Mouse (Mus musculus): ENCODE measurements around the gene Ube2i. TPM values are rescaled to one million over a fixed set of nuclear protein-coding genes. Genes with fewer than 3 reads are reported as not detected.
A peak's percentile ranks its signal among the peaks of the same experiment; 100 is the strongest.
"Not testable (repeated sequence)": the region's sequence is repeated elsewhere in the genome, so short reads cannot be mapped to it uniquely, and the experiment has no call there.

The Ube2i gene
- polyA plus RNA-seq, 1 experiment from 2014 or later: 358 TPM

DNA sequence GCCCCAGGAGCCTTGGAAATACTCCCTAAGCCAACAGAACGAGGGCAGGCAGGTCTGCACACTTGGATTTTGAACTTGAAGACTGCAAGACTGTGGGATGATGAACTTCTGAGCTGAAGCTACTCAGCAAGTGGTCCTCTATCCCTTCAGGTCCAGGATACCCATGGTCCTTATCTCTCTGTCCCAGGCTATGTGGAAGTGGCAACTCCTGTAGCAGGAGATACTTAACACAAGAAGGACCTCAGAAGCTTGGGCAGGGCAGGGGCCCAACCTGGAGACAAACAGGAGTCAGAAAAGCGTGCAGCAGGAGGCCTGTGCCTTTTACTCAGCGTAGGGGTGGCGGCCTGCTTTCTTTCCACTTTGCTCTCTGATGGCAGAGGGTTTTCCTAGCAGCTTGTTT is 48.8 kb downstream of the Ube2i start:
- no peak overlapping the region for H3K27ac ChIP-seq (ENCODE audit: low read length)
- H3K9me3 ChIP-seq (replicated peaks; ENCODE audit: control insufficient read depth, low read length): no peaks in the 10 kb centered on the region
- WGBS: 84% methylated on average over 4 of the region's 4 CpGs
- H3K4me2 ChIP-seq (ENCODE audit: low read depth, low read length): no peak overlapping the region
- ATAC-seq (replicated peaks; ENCODE audit: extremely low read depth, insufficient read depth, low FRiP score): no peak
- H3K27me3 ChIP-seq (ENCODE audit: control insufficient read depth, insufficient read depth, low read length): no peaks in the 10 kb centered on the region
- no peak overlapping the region for H3K4me3 ChIP-seq (ENCODE audit: low read length)
- peaks cover 10% of the 10 kb centered on the region for H3K36me3 ChIP-seq (ENCODE audit: control insufficient read depth, insufficient read depth)
- 0 out of 2 replicates have a peak, but pooled peaks cover 3% of the 10 kb centered on the region for H3K4me1 ChIP-seq (ENCODE audit: control insufficient read depth, insufficient read depth, low read length)
- H3K9ac ChIP-seq (ENCODE audit: low read length): no peak overlapping the region

DNA sequence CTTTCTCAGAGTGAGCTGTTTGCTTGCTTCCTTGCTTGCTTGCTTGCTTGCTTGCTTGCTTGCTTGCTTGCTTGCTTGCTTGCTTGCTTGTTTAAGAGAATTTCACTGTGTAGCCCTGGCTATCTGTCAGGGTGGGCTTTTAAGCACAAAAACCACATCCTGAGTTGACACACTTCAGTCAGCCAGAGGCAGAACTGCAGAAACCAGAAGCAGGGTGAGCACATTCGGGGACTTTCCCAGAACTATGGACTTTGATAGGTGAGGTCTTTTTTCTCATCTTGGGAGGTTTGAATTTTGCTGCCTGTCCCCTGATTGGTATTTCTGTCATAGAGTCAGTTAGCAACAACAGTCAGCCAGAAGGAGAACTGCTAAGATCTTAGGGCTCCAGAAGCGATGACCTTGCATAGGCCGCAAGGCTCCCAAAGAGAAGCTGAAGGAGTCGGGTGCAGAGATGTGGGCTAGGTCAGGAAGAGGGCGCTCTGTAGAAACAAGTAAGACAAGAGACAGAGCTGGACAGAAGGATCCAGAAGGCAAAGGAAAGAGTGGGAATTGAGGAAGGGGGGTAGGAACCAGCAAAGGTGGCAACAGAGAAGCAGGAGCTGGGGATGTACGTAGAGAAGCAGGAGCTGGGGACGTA is 49.7 kb downstream of the Ube2i start:
- Histone ChIP-seq H3K4me3 (ENCODE audit: low read length) (no peak overlapping the region), H3K36me3 (ENCODE audit: control insufficient read depth, insufficient read depth) (peaks cover 6% of the 10 kb centered on the region; the same call in 1 of the 2 replicates), H3K27ac (ENCODE audit: low read length) (peak overlapping the region; percentile 67), H3K27me3 (ENCODE audit: control insufficient read depth, insufficient read depth, low read length) (no peaks in the 10 kb centered on the region), H3K9me3 (replicated peaks; ENCODE audit: control insufficient read depth, low read length) (no peaks in the 10 kb centered on the region), H3K4me2 (ENCODE audit: low read depth, low read length) (no peak overlapping the region; the same call in 1 of the 2 replicates), H3K4me1 (ENCODE audit: control insufficient read depth, insufficient read depth, low read length) (0 out of 2 replicates have a peak, but pooled peaks cover 3% of the 10 kb centered on the region), H3K9ac (ENCODE audit: low read length) (no peak overlapping the region)
- 82% methylated on average over 7 of the region's 7 CpGs for WGBS
- no peak for ATAC-seq (replicated peaks; ENCODE audit: extremely low read depth, insufficient read depth, low FRiP score)

DNA sequence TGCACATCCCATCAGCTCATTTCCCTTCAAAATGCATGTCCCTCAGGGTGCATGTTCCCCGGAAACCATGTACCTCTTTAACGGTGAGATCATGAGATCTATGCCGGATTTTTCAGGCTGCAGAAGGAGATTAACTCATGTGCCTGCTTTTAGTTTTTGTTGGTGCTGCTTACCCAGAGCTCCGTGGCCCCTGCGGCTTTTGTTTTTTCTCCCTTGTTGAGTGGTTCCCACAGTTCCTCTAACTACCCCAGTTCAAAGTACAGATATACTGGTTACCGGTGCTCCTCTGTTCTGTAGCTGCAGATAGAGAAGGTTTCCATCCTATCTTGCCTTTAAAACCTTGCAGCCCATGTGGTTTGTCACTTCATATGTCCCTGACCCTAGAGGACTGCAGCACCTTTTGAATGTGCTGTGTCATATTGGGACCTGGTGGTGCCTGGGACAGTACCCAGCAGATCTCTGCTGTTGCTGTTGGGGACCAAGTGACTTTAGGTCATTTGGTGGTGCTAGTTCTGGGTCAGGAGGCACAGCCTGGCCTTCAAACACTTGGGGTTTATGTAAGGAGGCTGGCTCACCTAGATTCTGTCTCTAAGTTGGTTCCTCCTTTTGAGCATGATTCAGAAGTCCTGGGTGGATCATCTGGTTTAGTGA is 51.3 kb downstream of the Ube2i start:
- peak overlapping the region; percentile 55; the same call in 1 of the 2 replicates for H3K9ac ChIP-seq (ENCODE audit: low read length)
- H3K9me3 ChIP-seq (replicated peaks; ENCODE audit: control insufficient read depth, low read length): no peaks in the 10 kb centered on the region
- no peaks in the 10 kb centered on the region for H3K36me3 ChIP-seq (ENCODE audit: control insufficient read depth, insufficient read depth)
- no peak for ATAC-seq (replicated peaks; ENCODE audit: extremely low read depth, insufficient read depth, low FRiP score)
- H3K27me3 ChIP-seq (ENCODE audit: control insufficient read depth, insufficient read depth, low read length): no peaks in the 10 kb centered on the region
- 56% methylated on average over 6 of the region's 6 CpGs for WGBS
- H3K4me2 ChIP-seq (ENCODE audit: low read depth, low read length): peak overlapping the region; percentile 58
- 0 out of 2 replicates have a peak, but pooled peaks cover 3% of the 10 kb centered on the region for H3K4me1 ChIP-seq (ENCODE audit: control insufficient read depth, insufficient read depth, low read length)
- H3K4me3 ChIP-seq (ENCODE audit: low read length): peak overlapping the region; percentile 37
- H3K27ac ChIP-seq (ENCODE audit: low read length): peak overlapping the region; percentile 67

DNA sequence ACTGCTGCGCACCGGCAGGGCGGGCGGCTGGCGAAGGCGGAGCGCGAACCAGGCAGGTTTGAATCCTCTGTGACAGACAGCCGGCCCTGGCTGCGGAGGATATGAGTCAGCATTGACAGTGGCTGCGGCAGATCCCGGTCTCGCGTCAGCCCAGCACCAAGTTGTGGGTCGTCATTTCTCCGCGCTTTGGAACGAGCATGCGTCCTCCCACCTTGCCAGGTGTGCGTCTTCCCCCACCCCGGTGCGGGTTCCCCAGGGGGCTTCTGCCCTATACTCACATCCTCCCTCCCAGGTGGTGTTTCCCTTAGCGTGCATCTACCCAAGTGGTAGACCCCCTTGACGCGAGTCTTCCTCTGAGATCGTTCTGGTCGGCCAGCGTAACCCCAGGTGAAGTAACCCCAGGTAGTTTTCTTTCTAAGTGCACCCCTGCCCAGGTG is 51.9 kb downstream of the Ube2i start:
- H3K36me3 ChIP-seq (ENCODE audit: control insufficient read depth, insufficient read depth); H3K4me1 ChIP-seq (ENCODE audit: control insufficient read depth, insufficient read depth, low read length); H3K9me3 ChIP-seq (replicated peaks; ENCODE audit: control insufficient read depth, low read length); H3K27me3 ChIP-seq (ENCODE audit: control insufficient read depth, insufficient read depth, low read length): not testable (repeated sequence)
- WGBS: 20% methylated on average over 9 of the region's 28 CpGs
- Histone ChIP-seq H3K9ac (ENCODE audit: low read length) (peak overlapping the region; percentile 55; the same call in 1 of the 2 replicates), H3K27ac (ENCODE audit: low read length) (peak overlapping the region; percentile 65), H3K4me2 (ENCODE audit: low read depth, low read length) (peak overlapping the region; percentile 83), H3K4me3 (ENCODE audit: low read length) (peak overlapping the region; percentile 55)
- ATAC-seq (replicated peaks; ENCODE audit: extremely low read depth, insufficient read depth, low FRiP score): peak; percentile 50; the same call in 1 of the 2 replicates

DNA sequence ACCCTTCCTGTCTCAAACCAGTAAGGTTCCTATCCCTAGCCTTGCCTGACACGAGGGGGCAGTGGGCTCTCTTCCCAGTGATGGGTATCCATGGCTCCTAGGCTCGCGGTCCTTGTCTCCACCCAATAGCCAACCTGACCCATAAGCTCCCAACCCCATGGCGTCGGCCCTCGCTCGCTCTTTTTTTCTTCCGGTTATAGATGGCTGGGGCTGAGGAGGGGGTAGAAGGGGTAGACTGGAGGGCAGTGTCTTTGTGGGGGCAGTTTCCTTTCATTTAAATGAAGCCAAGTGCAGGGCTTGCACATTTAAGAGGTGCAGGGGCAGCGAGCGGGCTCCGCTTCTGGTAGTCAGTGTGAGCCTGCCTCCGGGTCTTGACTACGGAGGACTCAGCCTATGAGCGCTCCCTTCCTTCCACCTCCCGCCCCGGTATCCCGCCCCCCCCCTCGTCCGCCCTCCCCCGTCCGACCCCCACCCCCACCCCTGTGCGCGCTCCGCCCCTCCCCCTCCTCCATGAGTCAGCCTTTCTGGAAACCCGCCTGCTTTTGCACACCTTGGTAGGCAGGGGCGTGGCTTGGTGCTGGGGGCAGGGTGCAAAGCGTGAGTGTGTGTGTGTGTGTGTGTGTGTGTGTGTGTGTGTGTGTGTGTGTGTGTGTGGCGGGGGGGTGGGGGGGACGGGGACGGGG is 52.5 kb downstream of the Ube2i start:
- H3K27ac ChIP-seq (ENCODE audit: low read length): 0 out of 2 replicates have a peak overlapping the region, but pooled peaks have one; percentile 0
- peak; percentile 71 for ATAC-seq (replicated peaks; ENCODE audit: extremely low read depth, insufficient read depth, low FRiP score)

DNA sequence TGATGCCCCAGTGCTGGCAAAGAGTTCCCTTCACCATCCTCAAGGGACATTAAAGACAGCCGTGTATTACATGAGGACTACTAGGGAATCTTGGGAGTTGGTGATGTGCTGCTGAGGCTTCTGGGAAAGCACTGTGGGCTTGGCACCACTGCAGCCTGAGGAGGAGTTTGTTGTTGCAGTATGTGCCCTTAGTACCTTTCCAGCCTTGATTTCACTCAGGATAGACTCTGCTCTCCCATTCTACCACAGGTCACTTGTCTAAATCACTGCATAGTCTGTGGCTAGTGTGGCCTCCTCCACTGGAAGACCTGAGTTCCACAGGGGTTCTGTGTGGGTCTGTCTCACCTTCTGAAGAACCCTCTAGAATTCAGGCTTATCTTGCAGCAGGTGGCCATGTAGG is 53.7 kb downstream of the Ube2i start:
- Histone ChIP-seq H3K9ac (ENCODE audit: low read length) (no peak overlapping the region), H3K27me3 (ENCODE audit: control insufficient read depth, insufficient read depth, low read length) (no peaks in the 10 kb centered on the region), H3K4me3 (ENCODE audit: low read length) (no peak overlapping the region), H3K27ac (ENCODE audit: low read length) (no peak overlapping the region), H3K4me2 (ENCODE audit: low read depth, low read length) (no peak overlapping the region), H3K9me3 (replicated peaks; ENCODE audit: control insufficient read depth, low read length) (no peaks in the 10 kb centered on the region), H3K4me1 (ENCODE audit: control insufficient read depth, insufficient read depth, low read length) (0 out of 2 replicates have a peak, but pooled peaks cover 3% of the 10 kb centered on the region), H3K36me3 (ENCODE audit: control insufficient read depth, insufficient read depth) (no peaks in the 10 kb centered on the region)
- no peak for ATAC-seq (replicated peaks; ENCODE audit: extremely low read depth, insufficient read depth, low FRiP score)
- WGBS: 78% methylated on average over 1 of the region's 1 CpGs

More for the DNA sequence above, 52.5 kb downstream of the Ube2i start:
- peak overlapping the region; percentile 83 for H3K4me2 ChIP-seq (ENCODE audit: low read depth, low read length)
- no peaks in the 10 kb centered on the region for H3K36me3 ChIP-seq (ENCODE audit: control insufficient read depth, insufficient read depth)
- H3K9me3 ChIP-seq (replicated peaks; ENCODE audit: control insufficient read depth, low read length): no peaks in the 10 kb centered on the region
- 0 out of 2 replicates have a peak, but pooled peaks cover 3% of the 10 kb centered on the region for H3K4me1 ChIP-seq (ENCODE audit: control insufficient read depth, insufficient read depth, low read length)
- peak overlapping the region; percentile 67 for H3K9ac ChIP-seq (ENCODE audit: low read length)
- WGBS: 2% methylated on average over 20 of the region's 30 CpGs
- H3K4me3 ChIP-seq (ENCODE audit: low read length): peak overlapping the region; percentile 55
- no peaks in the 10 kb centered on the region for H3K27me3 ChIP-seq (ENCODE audit: control insufficient read depth, insufficient read depth, low read length)

DNA sequence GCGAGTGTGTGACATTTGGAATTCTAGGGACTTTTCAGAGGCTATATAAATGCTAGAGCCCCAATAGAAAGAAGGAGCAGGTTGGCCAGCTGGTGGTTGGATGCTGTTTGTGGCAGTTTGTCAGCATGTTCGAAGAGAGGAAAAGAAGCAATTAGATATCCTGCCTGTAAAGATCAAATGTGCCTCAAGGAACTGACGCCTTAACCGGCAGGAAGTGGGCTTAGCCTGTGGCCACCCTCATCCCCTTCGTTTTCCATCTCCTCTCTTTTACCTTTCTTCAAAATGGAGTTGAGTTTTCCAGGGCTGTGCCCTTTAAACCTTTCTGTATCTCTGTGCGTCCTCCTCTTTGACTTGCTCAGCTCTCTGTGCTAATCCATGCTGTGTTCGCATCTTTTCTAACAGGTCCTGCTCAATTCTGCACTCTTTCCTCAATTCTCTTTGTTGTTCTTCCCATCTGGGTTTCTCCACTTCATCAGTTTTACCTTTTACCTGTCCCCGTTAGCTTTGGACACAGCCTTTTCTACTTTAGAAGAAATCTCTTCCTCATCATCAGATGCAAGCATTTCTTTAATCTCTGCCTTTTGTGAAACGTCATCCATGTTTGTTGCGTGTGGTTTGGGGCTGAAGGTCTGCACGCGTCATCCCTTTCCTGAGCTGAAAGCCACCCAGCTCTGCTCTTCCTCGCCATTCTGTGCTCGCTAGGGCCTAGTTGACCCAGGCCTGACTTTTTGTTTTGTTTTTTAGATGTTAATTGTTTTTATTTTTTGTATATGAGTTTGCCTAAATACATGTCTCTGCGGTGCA is 54.7 kb downstream of the Ube2i start:
- Histone ChIP-seq H3K27me3 (ENCODE audit: control insufficient read depth, insufficient read depth, low read length) (no peaks in the 10 kb centered on the region), H3K4me2 (ENCODE audit: low read depth, low read length) (no peak overlapping the region), H3K36me3 (ENCODE audit: control insufficient read depth, insufficient read depth) (peaks cover 3% of the 10 kb centered on the region; the same call in 1 of the 2 replicates), H3K9me3 (replicated peaks; ENCODE audit: control insufficient read depth, low read length) (no peaks in the 10 kb centered on the region), H3K9ac (ENCODE audit: low read length) (no peak overlapping the region), H3K4me3 (ENCODE audit: low read length) (no peak overlapping the region), H3K4me1 (ENCODE audit: control insufficient read depth, insufficient read depth, low read length) (0 out of 2 replicates have a peak, but pooled peaks cover 3% of the 10 kb centered on the region), H3K27ac (ENCODE audit: low read length) (peak overlapping the region; percentile 21; the same call in 1 of the 2 replicates)
- WGBS: 84% methylated on average over 15 of the region's 15 CpGs
- ATAC-seq (replicated peaks; ENCODE audit: extremely low read depth, insufficient read depth, low FRiP score): no peak

DNA sequence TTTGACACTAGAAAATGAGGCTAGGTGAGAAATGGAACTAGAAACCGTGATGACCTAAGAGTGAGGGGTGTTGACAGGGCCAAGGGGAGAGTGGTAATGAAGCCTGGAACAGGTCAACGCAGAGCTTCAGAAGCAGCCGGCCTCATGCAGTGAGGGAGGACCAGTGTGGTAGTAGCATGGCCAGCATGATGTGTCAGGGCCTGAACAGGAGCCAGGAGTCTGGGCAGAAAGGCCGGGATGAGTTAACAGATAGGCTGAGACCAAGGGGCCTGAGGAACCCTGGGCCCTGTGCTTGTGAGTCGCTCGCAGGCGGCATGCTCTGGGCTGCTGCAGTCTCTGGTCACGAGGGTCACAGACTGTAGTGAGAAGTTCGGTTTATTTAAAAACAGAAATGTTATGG is 55.5 kb downstream of the Ube2i start:
- H3K4me3 ChIP-seq (ENCODE audit: low read length): no peak overlapping the region
- no peak overlapping the region for H3K4me2 ChIP-seq (ENCODE audit: low read depth, low read length)
- WGBS: 83% methylated on average over 9 of the region's 9 CpGs
- no peaks in the 10 kb centered on the region for H3K27me3 ChIP-seq (ENCODE audit: control insufficient read depth, insufficient read depth, low read length)
- no peaks in the 10 kb centered on the region for H3K9me3 ChIP-seq (replicated peaks; ENCODE audit: control insufficient read depth, low read length)
- peak overlapping the region; percentile 21; the same call in 1 of the 2 replicates for H3K27ac ChIP-seq (ENCODE audit: low read length)
- 0 out of 2 replicates have a peak, but pooled peaks cover 3% of the 10 kb centered on the region for H3K4me1 ChIP-seq (ENCODE audit: control insufficient read depth, insufficient read depth, low read length)
- ATAC-seq (replicated peaks; ENCODE audit: extremely low read depth, insufficient read depth, low FRiP score): no peak
- H3K9ac ChIP-seq (ENCODE audit: low read length): no peak overlapping the region
- H3K36me3 ChIP-seq (ENCODE audit: control insufficient read depth, insufficient read depth): peaks cover 9% of the 10 kb centered on the region; the same call in 1 of the 2 replicates
